Mouse (Mus musculus) layer of hippocampus, postnatal 14 days (tissue): ENCODE measurements at regions not wholly inside any gene's neighbourhood (a gene's known extent, or its start where the extent isn't known, plus 50 kb on each side); places are given as distances from the start of the nearest gene placed in this dataset.
"Not testable (repeated sequence)": the region's sequence is repeated elsewhere in the genome, so short reads cannot be mapped to it uniquely, and the experiment has no call there.

ENCODE experiments used
- DNase-seq, 2 experiments: peaks; one replicate each; pipeline ENCODE4 v3.0.0; 2021 to 2022; ENCODE audit warnings: low spot score in 2 of 2, mixed read lengths in 1 of 2

GRCm38 (mm10) chr3:20892916-20893430, 526.0 kb upstream of the Agtr1b start:
- DNase-seq = peak in 1 of 2 experiments; percentile 21

- no peak for DNase-seq
These were observed 497.3 kb upstream of the Agtr1b start for GRCm38 (mm10) chr3:20864241-20864640.

- DNase-seq = no peak
These were observed 464.1 kb upstream of the Agtr1b start for GRCm38 (mm10) chr3:20831038-20831437.

- DNase-seq = no peak
These were observed 462.4 kb upstream of the Agtr1b start for GRCm38 (mm10) chr3:20829391-20829790.

GRCm38 (mm10) chr3:20828811-20829210, 461.8 kb upstream of the Agtr1b start:
- no peak for DNase-seq

- no peak for DNase-seq
These were observed 458.8 kb upstream of the Agtr1b start for GRCm38 (mm10) chr3:20825661-20826334.

- DNase-seq = no peak
These were observed 455.2 kb upstream of the Agtr1b start for GRCm38 (mm10) chr3:20822226-20822625.

GRCm38 (mm10) chr3:20821712-20822111, 454.7 kb upstream of the Agtr1b start:
- DNase-seq = no peak

- no peak for DNase-seq
These were observed 453.1 kb upstream of the Agtr1b start for GRCm38 (mm10) chr3:20820047-20820446.

GRCm38 (mm10) chr3:20819586-20819985, 452.6 kb upstream of the Agtr1b start:
- no peak for DNase-seq

- DNase-seq = no peak
These were observed 449.6 kb upstream of the Agtr1b start for GRCm38 (mm10) chr3:20816613-20817012.

- no peak for DNase-seq
These were observed 427.3 kb upstream of the Agtr1b start for GRCm38 (mm10) chr3:20794256-20794655.

GRCm38 (mm10) chr3:20792503-20792902, 425.5 kb upstream of the Agtr1b start:
- DNase-seq = no peak

GRCm38 (mm10) chr3:20777883-20778282, 410.9 kb upstream of the Agtr1b start:
- no peak for DNase-seq

- DNase-seq = no peak
These were observed 410.0 kb upstream of the Agtr1b start for GRCm38 (mm10) chr3:20776964-20777304.

GRCm38 (mm10) chr3:20776128-20776963, 409.4 kb upstream of the Agtr1b start:
- DNase-seq = peak; percentile 29 to 45

GRCm38 (mm10) chr3:20734302-20734701, 367.3 kb upstream of the Agtr1b start:
- DNase-seq = peak in 1 of 2 experiments; percentile 50

GRCm38 (mm10) chr3:20732005-20732404, 365.0 kb upstream of the Agtr1b start:
- no peak for DNase-seq

GRCm38 (mm10) chr3:20730481-20730880, 363.5 kb upstream of the Agtr1b start:
- DNase-seq = no peak

GRCm38 (mm10) chr3:20729776-20730175, 362.8 kb upstream of the Agtr1b start:
- DNase-seq = not testable (repeated sequence)

GRCm38 (mm10) chr3:20714671-20715070, 347.7 kb upstream of the Agtr1b start:
- no peak for DNase-seq

- DNase-seq = no peak
These were observed 342.7 kb upstream of the Agtr1b start for GRCm38 (mm10) chr3:20709661-20710060.
